Mouse (Mus musculus) thymus, adult 18-20 months (tissue): ENCODE data around the gene Btd.

Experiments used
- DNase-seq, 2 experiments: peaks; one replicate each; pipeline ENCODE4 v3.0.0; 2022; ENCODE audit warnings: mixed read lengths in 2 of 2

Btd gene

DNA sequence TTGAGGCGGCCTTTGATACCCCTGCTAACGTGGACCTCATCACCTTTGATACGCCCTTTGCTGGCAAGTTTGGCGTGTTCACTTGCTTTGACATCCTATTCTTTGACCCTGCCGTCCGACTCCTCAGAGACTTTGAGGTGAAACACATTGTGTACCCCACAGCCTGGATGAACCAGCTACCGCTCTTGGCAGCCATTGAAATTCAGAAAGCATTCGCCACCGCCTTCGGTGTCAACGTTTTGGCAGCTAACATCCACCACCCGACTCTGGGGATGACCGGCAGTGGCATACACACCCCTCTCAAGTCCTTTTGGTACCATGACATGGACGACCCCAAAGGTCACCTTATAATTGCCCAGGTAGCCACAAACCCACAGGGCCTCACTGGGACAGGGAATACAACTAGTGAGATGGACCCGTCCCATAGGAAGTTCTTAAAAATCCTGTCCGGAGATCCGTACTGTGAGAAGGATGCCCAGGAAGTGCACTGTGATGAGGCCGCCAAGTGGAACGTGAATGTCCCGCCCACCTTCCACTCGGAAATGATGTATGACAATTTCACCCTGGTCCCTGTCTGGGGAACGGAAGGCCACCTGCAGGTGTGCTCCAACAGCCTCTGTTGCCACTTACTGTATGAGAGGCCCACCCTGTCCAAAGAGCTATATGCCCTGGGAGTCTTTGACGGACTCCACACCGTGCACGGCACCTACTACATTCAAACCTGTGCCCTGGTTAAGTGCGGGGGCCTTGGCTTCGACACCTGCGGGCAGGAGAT lies 26.3 kb downstream of the Btd start:
- DNase-seq = no peak

DNA sequence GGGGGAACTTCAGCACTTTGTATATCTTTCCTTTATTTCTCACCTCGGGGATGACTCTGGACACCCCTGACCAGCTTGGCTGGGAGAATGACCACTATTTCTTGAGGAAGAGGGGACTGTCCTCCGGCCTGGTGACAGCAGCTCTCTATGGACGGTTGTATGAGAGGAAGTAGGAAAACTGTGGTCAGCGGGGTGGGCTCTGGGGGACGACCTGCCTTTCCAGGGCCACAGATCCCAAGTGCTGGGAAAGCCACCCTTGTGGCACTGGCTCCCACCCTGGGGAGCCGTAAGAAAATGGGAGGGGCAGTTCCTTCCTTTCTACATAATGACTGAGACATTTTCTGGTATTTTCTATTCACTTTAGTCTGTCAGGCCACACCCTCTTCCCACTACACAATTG lies 26.9 kb downstream of the Btd start:
- DNase-seq = no peak

DNA sequence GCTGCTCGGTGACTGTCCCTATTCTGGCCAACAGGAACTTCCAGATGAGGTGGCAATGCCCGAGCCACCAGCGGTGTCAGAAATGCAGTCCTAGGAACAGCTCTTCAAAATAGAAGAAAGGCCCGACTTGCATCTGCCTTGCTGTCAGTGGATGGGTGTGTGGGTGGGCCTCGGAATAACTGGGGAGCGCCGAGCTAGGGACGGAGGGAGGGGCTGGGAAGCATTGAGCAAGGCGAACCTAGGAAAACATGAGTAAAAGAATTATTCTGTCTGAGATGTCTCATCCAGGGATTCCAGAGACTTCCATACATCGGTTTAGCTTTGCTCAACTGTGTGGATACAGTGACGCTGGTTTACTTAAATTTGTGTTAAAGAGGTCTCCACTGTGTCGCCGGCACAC lies 27.5 kb downstream of the Btd start:
- no peak for DNase-seq

- DNase-seq = no peak
Observed at GRCm38 (mm10) chr14:31669161-31669611, 28.4 kb downstream of the Btd start.

GRCm38 (mm10) chr14:31669642-31670490 lies 29.0 kb downstream of the Btd start:
- peak in 1 of 2 experiments; percentile 67 for DNase-seq

- no peak for DNase-seq
Observed at GRCm38 (mm10) chr14:31671635-31672320, 30.9 kb downstream of the Btd start.

DNA sequence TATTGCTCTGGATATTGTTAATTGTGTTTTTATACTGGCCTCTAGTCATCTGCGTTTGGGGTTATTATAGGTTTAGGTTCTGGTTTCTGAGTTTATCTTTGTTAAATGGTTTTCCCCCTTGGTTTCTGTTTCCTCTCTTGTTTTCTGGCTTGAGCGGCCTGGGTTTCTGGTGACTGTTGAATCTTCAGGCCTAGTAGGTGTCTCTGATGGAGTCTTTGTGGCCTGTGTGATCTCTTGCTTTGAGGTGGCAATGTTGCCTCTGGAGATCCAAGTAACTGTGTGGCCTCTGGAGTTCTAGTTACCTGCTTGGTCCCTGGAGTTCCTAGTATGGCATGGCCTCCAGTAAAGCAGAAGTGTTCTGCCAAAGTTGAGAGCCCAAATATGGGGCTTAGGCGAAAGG lies 39.8 kb downstream of the Btd start:
- no peak for DNase-seq

GRCm38 (mm10) chr14:31681291-31681690 lies 40.5 kb downstream of the Btd start:
- DNase-seq = no peak

GRCm38 (mm10) chr14:31681931-31682555 lies 41.2 kb downstream of the Btd start:
- DNase-seq = no peak

DNA sequence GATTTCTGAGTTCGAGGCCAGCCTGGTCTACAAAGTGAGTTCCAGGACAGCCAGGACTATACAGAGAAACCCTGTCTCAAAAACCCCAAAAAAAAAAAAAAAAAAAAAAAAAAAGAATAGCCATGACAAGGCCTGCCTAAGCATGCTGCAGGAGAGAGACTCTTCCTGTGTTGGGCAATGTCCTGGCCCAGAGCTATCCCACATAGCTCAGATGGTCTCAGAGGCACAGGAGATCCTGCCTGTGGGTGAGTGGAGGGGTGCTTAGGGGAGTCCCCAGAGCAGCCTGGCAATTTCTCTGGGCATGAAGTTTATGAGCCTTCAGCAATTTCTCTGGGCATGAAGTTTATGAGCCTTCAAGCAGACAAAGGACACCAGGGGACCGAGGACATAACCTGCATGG lies 42.8 kb downstream of the Btd start:
- DNase-seq = no peak

GRCm38 (mm10) chr14:31684343-31685040 lies 43.7 kb downstream of the Btd start:
- DNase-seq = no peak

GRCm38 (mm10) chr14:31685680-31686079 lies 44.9 kb downstream of the Btd start:
- DNase-seq = no peak

- no peak for DNase-seq
Observed at GRCm38 (mm10) chr14:31686231-31686630, 45.4 kb downstream of the Btd start.

DNA sequence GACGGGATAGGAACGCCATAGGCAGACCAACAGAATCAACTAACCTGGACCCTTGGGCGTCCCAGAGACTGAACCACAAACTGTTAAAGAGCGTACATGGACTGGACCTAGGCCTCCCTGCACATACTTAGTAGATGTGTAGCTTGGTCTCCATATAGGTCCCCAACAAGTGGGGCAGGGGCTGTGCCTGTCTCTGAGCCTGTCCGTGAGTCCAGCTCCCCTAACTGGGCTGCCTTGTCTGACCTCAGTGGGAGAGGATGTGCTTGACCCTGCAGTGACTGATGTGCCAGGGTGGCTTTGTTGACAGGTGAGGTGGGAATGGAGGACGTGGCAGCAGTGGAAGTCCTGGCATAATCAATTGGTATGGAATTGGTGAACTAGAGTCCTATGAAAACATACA lies 51.7 kb downstream of the Btd start:
- no peak for DNase-seq

- DNase-seq = no peak
Observed at GRCm38 (mm10) chr14:31696206-31696984, 55.6 kb downstream of the Btd start.

GRCm38 (mm10) chr14:31696985-31697303 lies 56.1 kb downstream of the Btd start:
- no peak for DNase-seq

GRCm38 (mm10) chr14:31697346-31697745 lies 56.5 kb downstream of the Btd start:
- no peak for DNase-seq

GRCm38 (mm10) chr14:31697755-31698154 lies 56.9 kb downstream of the Btd start:
- no peak for DNase-seq

GRCm38 (mm10) chr14:31700376-31700775 lies 59.5 kb downstream of the Btd start:
- DNase-seq = no peak

DNA sequence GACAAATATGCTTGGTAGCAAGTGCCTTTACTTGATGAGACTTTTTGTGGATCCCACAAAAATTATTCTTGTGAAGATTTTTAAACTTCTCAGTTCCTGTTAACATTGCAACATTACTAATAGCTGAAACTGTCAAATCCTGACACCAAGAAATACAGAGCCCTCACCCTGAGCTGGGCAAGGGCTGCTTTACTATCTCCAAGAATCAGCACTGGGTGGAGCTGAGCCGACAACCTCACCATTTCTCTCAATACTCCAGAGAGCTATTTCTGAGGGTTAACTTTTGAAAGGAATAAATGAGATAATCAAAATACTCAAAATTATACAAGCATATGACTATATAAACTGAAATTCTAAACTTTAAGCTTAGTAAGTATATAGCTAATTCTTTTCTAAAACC lies 68.5 kb downstream of the Btd start:
- no peak for DNase-seq

GRCm38 (mm10) chr14:31715669-31716068 lies 74.8 kb downstream of the Btd start:
- DNase-seq = no peak

GRCm38 (mm10) chr14:31717360-31717759 lies 76.5 kb downstream of the Btd start:
- no peak for DNase-seq
